Mouse (Mus musculus) CH12.LX (cell line): Measurements from ENCODE around the gene Nupr1. TPM values are rescaled to one million over a fixed set of nuclear protein-coding genes. Genes with fewer than 3 reads are reported as not detected.
A peak's percentile ranks its signal among the peaks of the same experiment; 100 is the strongest.

ENCODE experiments used
- DNase-seq: peaks from one replicate; pipeline ENCODE4 v3.0.0-alpha.2; 2013; ENCODE audit errors: extremely low read depth
- H3K27ac ChIP-seq: 2 replicates; pipeline ENCODE4 v1.5.1; 2012; ENCODE audit warnings: low read depth, mild to moderate bottlenecking, control low read depth, moderate library complexity; ENCODE audit not compliant: insufficient read depth
- H3K27me3 ChIP-seq: replicated peaks from 2 replicates; pipeline ENCODE3; 2012; ENCODE audit warnings: inconsistent platforms
- H3K36me3 ChIP-seq, 2 experiments: replicated peaks in 1 of 2; 2 replicates each; pipeline versions ENCODE3 to v1.6.1; 2012; ENCODE audit warnings: inconsistent platforms in 1 of 2, low read length in 1 of 2, mild to moderate bottlenecking in 1 of 2, mixed read lengths in 1 of 2, moderate library complexity in 1 of 2; ENCODE audit not compliant: control insufficient read depth in 1 of 2, insufficient read depth in 1 of 2
- H3K4me1 ChIP-seq, 2 experiments: 2 replicates each; pipeline ENCODE4 v1.6.1; 2012; ENCODE audit warnings: inconsistent platforms in 1 of 2, moderate library complexity in 1 of 2; ENCODE audit not compliant: insufficient read depth in 2 of 2, control insufficient read depth in 1 of 2
- H3K4me2 ChIP-seq: 2 replicates; pipeline ENCODE4 v1.6.1; 2012; ENCODE audit warnings: low read depth, mild to moderate bottlenecking, control low read depth; ENCODE audit not compliant: poor library complexity, insufficient read depth, severe bottlenecking
- H3K4me3 ChIP-seq, 3 experiments: fragments of 150-350 bp in 1 of 3; sonication (generic) in 1 of 3; replicated peaks in 1 of 3; 2 replicates each; pipeline versions ENCODE3 to v1.5.1; 2011 to 2012; ENCODE audit warnings: low read depth in 2 of 3, low read length in 2 of 3, mild to moderate bottlenecking in 2 of 3, moderate library complexity in 2 of 3, control low read depth in 1 of 3, improper control_type of control experiment in 1 of 3, inconsistent platforms in 1 of 3, mixed read lengths in 1 of 3; ENCODE audit not compliant: poor library complexity in 1 of 3
- H3K79me2 ChIP-seq: replicated peaks from 2 replicates; pipeline ENCODE4 v1.6.1; 2012; ENCODE audit warnings: mild to moderate bottlenecking, moderate library complexity; ENCODE audit not compliant: control insufficient read depth, poor library complexity, insufficient read depth, severe bottlenecking; ENCODE audit errors: extremely low read depth
- H3K9ac ChIP-seq: 2 replicates; pipeline ENCODE4 v1.6.1; 2012; ENCODE audit warnings: low read depth, mild to moderate bottlenecking, control low read depth, moderate library complexity; ENCODE audit not compliant: insufficient read depth
- H3K9me3 ChIP-seq: replicated peaks from 2 replicates; pipeline ENCODE3; 2012; ENCODE audit warnings: low read length, inconsistent platforms, mixed read lengths
- BHLHE40 ChIP-seq: IDR thresholded peaks from 2 replicates; pipeline ENCODE4 v1.6.1; 2011; ENCODE audit warnings: mild to moderate bottlenecking, low read depth, low read length, improper control_type of control experiment
- CHD1 ChIP-seq: IDR thresholded peaks from 2 replicates; pipeline ENCODE4 v1.6.1; 2012; ENCODE audit warnings: low read depth, low read length, improper control_type of control experiment, inconsistent platforms
- CTCF ChIP-seq, 2 experiments: IDR thresholded peaks in 1 of 2; conservative IDR thresholded peaks in 1 of 2; 2 replicates each; pipeline ENCODE4 v1.5.1; 2011 to 2012; ENCODE audit warnings: low read depth in 2 of 2, low read length in 2 of 2, improper control_type of control experiment in 1 of 2, inconsistent platforms in 1 of 2, mild to moderate bottlenecking in 1 of 2, moderate library complexity in 1 of 2
- EP300 ChIP-seq: IDR thresholded peaks from 2 replicates; pipeline ENCODE4 v1.6.1; 2011; ENCODE audit warnings: low read length, improper control_type of control experiment
- GABPA ChIP-seq: IDR thresholded peaks from 2 replicates; pipeline ENCODE4 v1.6.1; 2012; ENCODE audit warnings: low read depth, low read length, improper control_type of control experiment, inconsistent platforms; ENCODE audit not compliant: insufficient replicate concordance
- HCFC1 ChIP-seq: IDR thresholded peaks from 2 replicates; pipeline ENCODE4 v1.6.1; 2012; ENCODE audit warnings: low read depth, mild to moderate bottlenecking, inconsistent platforms, low read length, improper control_type of control experiment
- IRF4 ChIP-seq: IDR thresholded peaks from 2 replicates; pipeline ENCODE4 v1.6.1; 2014; ENCODE audit warnings: low read depth, mild to moderate bottlenecking, inconsistent platforms, low read length, improper control_type of control experiment
- JUN ChIP-seq: IDR thresholded peaks from 2 replicates; pipeline ENCODE4 v1.6.1; 2011; ENCODE audit warnings: low read depth, mild to moderate bottlenecking, low read length, improper control_type of control experiment, moderate library complexity; ENCODE audit not compliant: insufficient read depth
- JUND ChIP-seq: conservative IDR thresholded peaks from 2 replicates; pipeline ENCODE4 v1.6.1; 2011; ENCODE audit warnings: low read depth, low read length, improper control_type of control experiment
- KAT2A ChIP-seq: IDR thresholded peaks from 2 replicates; pipeline ENCODE4 v1.6.1; 2012; ENCODE audit warnings: low read length, improper control_type of control experiment, inconsistent platforms; ENCODE audit not compliant: insufficient replicate concordance
- MAFK ChIP-seq: IDR thresholded peaks from 2 replicates; pipeline ENCODE4 v1.6.1; 2011; ENCODE audit warnings: low read length, improper control_type of control experiment; ENCODE audit not compliant: insufficient replicate concordance
- MAX ChIP-seq: IDR thresholded peaks from 2 replicates; pipeline ENCODE4 v1.6.1; 2011; ENCODE audit warnings: low read length, improper control_type of control experiment
- MAZ ChIP-seq: IDR thresholded peaks from 2 replicates; pipeline ENCODE4 v1.6.1; 2012; ENCODE audit warnings: low read depth, mild to moderate bottlenecking, inconsistent platforms, low read length, improper control_type of control experiment, moderate library complexity
- MEF2A ChIP-seq: IDR thresholded peaks from 2 replicates; pipeline ENCODE4 v1.6.1; 2014; ENCODE audit warnings: low read depth, mild to moderate bottlenecking, inconsistent platforms, low read length, improper control_type of control experiment, borderline replicate concordance
- MXI1 ChIP-seq: IDR thresholded peaks from 2 replicates; pipeline ENCODE4 v1.6.1; 2011; ENCODE audit warnings: mild to moderate bottlenecking, low read depth, low read length, improper control_type of control experiment
- MYC ChIP-seq: IDR thresholded peaks from 2 replicates; pipeline ENCODE4 v1.6.1; 2011; ENCODE audit warnings: low read depth, mild to moderate bottlenecking, improper control_type of control experiment, low read length
- NELFE ChIP-seq: IDR thresholded peaks from 2 replicates; pipeline ENCODE4 v1.6.1; 2011; ENCODE audit warnings: low read depth, low read length, improper control_type of control experiment
- NRF1 ChIP-seq: IDR thresholded peaks from 2 replicates; pipeline ENCODE4 v1.6.1; 2014; ENCODE audit warnings: low read depth, mild to moderate bottlenecking, inconsistent platforms, low read length, improper control_type of control experiment, moderate library complexity
- PAX5 ChIP-seq: IDR thresholded peaks from 2 replicates; pipeline ENCODE4 v1.6.1; 2012; ENCODE audit warnings: low read length, inconsistent platforms, mixed read lengths
- POLR2A ChIP-seq: IDR thresholded peaks from 2 replicates; pipeline ENCODE4 v1.6.1; 2011; ENCODE audit warnings: low read depth, mild to moderate bottlenecking, improper control_type of control experiment, low read length
- POLR2AphosphoS2 ChIP-seq: IDR thresholded peaks from 2 replicates; pipeline ENCODE4 v1.6.1; 2011; ENCODE audit warnings: low read depth, low read length, improper control_type of control experiment
- RAD21 ChIP-seq: IDR thresholded peaks from 2 replicates; pipeline ENCODE4 v1.6.1; 2011; ENCODE audit warnings: low read depth, mild to moderate bottlenecking, low read length, improper control_type of control experiment, moderate library complexity
- RCOR1 ChIP-seq: conservative IDR thresholded peaks from 2 replicates; pipeline ENCODE4 v1.6.1; 2012; ENCODE audit warnings: low read depth, mild to moderate bottlenecking, inconsistent platforms, low read length, improper control_type of control experiment
- SIN3A ChIP-seq: IDR thresholded peaks from 2 replicates; pipeline ENCODE4 v1.6.1; 2012; ENCODE audit warnings: low read length, improper control_type of control experiment, inconsistent platforms
- SMC3 ChIP-seq: IDR thresholded peaks from 2 replicates; pipeline ENCODE4 v1.6.1; 2011; ENCODE audit warnings: low read depth, low read length, improper control_type of control experiment
- TBP ChIP-seq: conservative IDR thresholded peaks from 2 replicates; pipeline ENCODE4 v1.6.1; 2011; ENCODE audit warnings: low read depth, low read length, improper control_type of control experiment
- TCF12 ChIP-seq: IDR thresholded peaks from 2 replicates; pipeline ENCODE4 v1.6.1; 2014; ENCODE audit warnings: low read depth, mild to moderate bottlenecking, inconsistent platforms, low read length, improper control_type of control experiment
- USF1 ChIP-seq: IDR thresholded peaks from 2 replicates; pipeline ENCODE4 v1.6.1; 2014; ENCODE audit warnings: low read depth, mild to moderate bottlenecking, inconsistent platforms, low read length, improper control_type of control experiment
- USF2 ChIP-seq: conservative IDR thresholded peaks from 2 replicates; pipeline ENCODE4 v1.6.1; 2011; ENCODE audit warnings: low read depth, low read length, improper control_type of control experiment
- ZKSCAN1 ChIP-seq: IDR thresholded peaks from 2 replicates; pipeline ENCODE4 v1.6.1; 2012; ENCODE audit warnings: low read depth, inconsistent platforms, low read length, improper control_type of control experiment, borderline replicate concordance
- ZNF384 ChIP-seq: IDR thresholded peaks from 2 replicates; pipeline ENCODE4 v1.6.1; 2012; ENCODE audit warnings: low read depth, low read length, improper control_type of control experiment, inconsistent platforms
- dilution Hi-C: fragments of 300-500 bp; cut with MboI; formaldehyde crosslinking; loops from 2 replicates; pipeline ENCODE4 v1.14.3; 2020; ENCODE audit warnings: low sequenced_read_pairs; ENCODE audit not compliant: extremely low pct_unique_long_range_greater_than_20kb, extremely low pct_ligation_motif_present
- in situ Hi-C: fragments of 300-500 bp; cut with MboI; formaldehyde crosslinking; loops from 3 replicates; pipeline ENCODE4 v1.14.3; 2019; ENCODE audit warnings: low sequenced_read_pairs, low pct_ligation_motif_present, low pct_unique_long_range_greater_than_20kb, mixed read lengths
- polyA plus RNA-seq: library from polyadenylated mRNA; unstranded; fragments of >175 nt; gene quantifications from 2 replicates; pipeline ENCODE4 v1.2.1, GENCODE M21; 2012; ENCODE audit warnings: low read depth; ENCODE audit not compliant: insufficient read length
- total RNA-seq, 2 experiments: library from RNA; depleted of rRNA; stranded (reverse); fragments of 300-350 nt in 1 of 2; fragments of >200 nt in 1 of 2; gene quantifications; 2 replicates each; pipeline ENCODE4 v1.2.3; 2012 to 2014

Gene Nupr1
- total and polyA plus RNA-seq, 3 experiments, result 6.4 to 13.9 (median 13.5) TPM

DNA sequence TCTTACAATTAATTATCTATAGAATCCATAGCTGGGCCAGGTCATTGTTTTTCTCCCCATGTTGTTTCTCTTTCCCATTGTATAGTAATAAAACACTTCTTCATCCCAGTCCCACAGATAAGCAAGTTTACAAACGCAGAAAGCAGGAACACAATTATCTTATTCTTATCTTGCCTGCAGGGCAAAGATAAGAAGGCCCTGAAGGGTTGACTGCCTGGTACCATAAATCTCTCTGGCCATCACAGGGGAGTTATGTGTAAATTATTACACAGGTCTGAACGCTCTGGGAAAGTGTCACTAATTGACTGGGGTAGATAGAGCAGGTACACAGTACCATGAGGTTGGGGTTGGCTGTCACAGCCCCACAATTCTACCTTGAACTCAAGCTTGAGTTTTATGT is 20.2 kb upstream of the Nupr1 start:
- no peak overlapping the region for H3K4me3 ChIP-seq
- no peak for DNase-seq
- peaks cover 0 to 17% of the 10 kb centered on the region in 2 experiments for H3K36me3 ChIP-seq
- H3K4me2 ChIP-seq, result no peak overlapping the region
- no peaks in the 10 kb centered on the region for H3K9me3 ChIP-seq
- peaks cover 9 to 64% of the 10 kb centered on the region in 2 experiments for H3K4me1 ChIP-seq
- H3K27me3 ChIP-seq, result no peaks in the 10 kb centered on the region
- no peak overlapping the region for H3K27ac ChIP-seq
- H3K79me2 ChIP-seq, result peaks cover 5% of the 10 kb centered on the region
- in situ Hi-C loops, result no loop called here
- no peak overlapping the region for H3K9ac ChIP-seq
- no peak for TF ChIP-seq MAFK
- no peak for TF ChIP-seq NELFE
- no peak for TF ChIP-seq KAT2A
- TF ChIP-seq ZKSCAN1, result no peak
- no peak for TF ChIP-seq GABPA
- TF ChIP-seq IRF4, result no peak
- no peak for TF ChIP-seq TBP
- no peak for TF ChIP-seq ZNF384
- TF ChIP-seq MAX, result no peak
- dilution Hi-C loops, result no loop called here

DNA sequence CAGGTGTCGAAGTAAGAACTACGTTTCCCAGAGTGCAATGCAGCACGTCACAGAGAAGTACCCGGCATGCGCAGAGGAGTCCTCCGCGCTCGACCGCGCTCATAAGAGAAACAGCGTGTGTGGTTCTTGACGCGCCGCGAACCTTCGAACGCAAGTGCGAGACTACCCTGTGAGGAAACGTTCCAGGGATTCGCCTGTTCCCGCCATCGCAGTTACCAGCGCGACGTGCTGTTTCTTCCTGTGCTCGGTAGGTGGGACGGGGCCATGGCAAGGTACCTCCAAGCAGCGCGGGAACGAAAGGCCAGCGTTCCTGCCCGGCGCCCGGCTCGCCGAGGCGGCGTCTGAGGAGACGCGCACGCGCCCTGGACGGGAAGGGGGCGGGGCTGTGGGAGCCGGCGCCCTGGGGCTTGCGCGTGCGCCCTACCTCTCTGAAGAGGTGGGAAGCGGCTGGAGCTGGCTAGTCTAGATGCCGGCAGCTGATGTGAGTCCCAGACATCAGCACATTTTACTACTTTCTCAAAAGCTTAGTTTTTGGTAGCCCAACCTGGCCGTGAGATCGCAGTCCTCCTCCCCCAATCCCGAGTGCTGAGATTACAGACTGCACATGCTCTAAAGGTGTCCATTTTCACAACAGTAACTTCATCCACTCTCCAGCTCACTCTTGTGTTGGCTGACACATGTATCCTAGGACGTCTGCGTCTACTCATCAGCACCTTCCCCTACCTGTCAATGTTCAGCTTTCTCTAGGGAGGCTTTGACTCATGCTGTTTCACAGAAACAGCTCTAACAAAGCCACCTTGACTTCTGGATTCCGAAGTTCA is 18.8 kb upstream of the Nupr1 start, which contains the start of gene Sgf29:
Gene Sgf29 (plus strand): TSS at position 79 of the 821 bp plus-strand sequence.
- Histone ChIP-seq H3K4me2 (peak within 1 kb of the TSS; percentile 95), H3K9me3 (no peaks in the 10 kb centered on the region), H3K79me2 (peaks cover 5% of the 10 kb centered on the region), H3K36me3 (peaks cover 0 to 15% of the 10 kb centered on the region in 2 experiments), H3K4me3 (peak within 1 kb of the TSS; percentile 65 to 70 (median 66)), H3K27ac (peak within 1 kb of the TSS; percentile 83), H3K4me1 (peaks cover 9 to 66% of the 10 kb centered on the region in 2 experiments), H3K27me3 (no peaks in the 10 kb centered on the region), H3K9ac (peak within 1 kb of the TSS; percentile 61)
- dilution Hi-C loops, result no loop called here
- DNase-seq, result peak; percentile 91
- in situ Hi-C loops, result loop anchor here (10.0 kb wide), 1 partner anchor 465 kb away; no protein-coding TSS in a partner anchor
- TF ChIP-seq POLR2AphosphoS2 (peak; percentile 98), IRF4 (peak; percentile 58), PAX5 (no peak), SIN3A (peak; percentile 96), USF2 (no peak), MAX (peak; percentile 96), MXI1 (peak; percentile 94), RCOR1 (peak; percentile 82), NELFE (peak; percentile 98), JUND (no peak), POLR2A (peak; percentile 99), USF1 (no peak), MYC (peak; percentile 91), BHLHE40 (peak; percentile 45; the same call in 1 of the 2 replicates), RAD21 (no peak), CHD1 (0 out of 2 replicates have a peak, but pooled peaks have one; percentile 46), MAZ (0 out of 2 replicates have a peak, but pooled peaks have one; percentile 40), NRF1 (peak; percentile 86), CTCF (conservative IDR thresholded peaks at IDR 0.05 in 1 of 2, IDR thresholded peaks at IDR 0.05 in 1 of 2; ENCODE audit: low read depth in 2 of 2, low read length in 2 of 2) (no peak), GABPA (peak; percentile 64; the same call in 1 of the 2 replicates), JUN (peak; percentile 10; the same call in 1 of the 2 replicates), HCFC1 (peak; percentile 99), EP300 (no peak), TCF12 (peak; percentile 88), MEF2A (peak; percentile 58; the same call in 1 of the 2 replicates), SMC3 (no peak), ZNF384 (no peak)
